Mouse (Mus musculus): ENCODE results near the gene Slc6a21.

- TF ChIP-seq GATA1 (IDR thresholded peaks at IDR 0.05; ENCODE audit: low read length) = no peak
- no peak for TF ChIP-seq TAL1 (IDR thresholded peaks at IDR 0.05; ENCODE audit: low read length)
Measured at GRCm38 (mm10) chr7:45241389-45241749, 35.9 kb upstream of the Slc6a21 start.
